Mouse (Mus musculus): Measurements from ENCODE around the gene Hnrnpa0. TPM values are rescaled to one million over a fixed set of nuclear protein-coding genes. Genes with fewer than 3 reads are reported as not detected.

Hnrnpa0 gene
- total RNA-seq, 1 experiment from 2014 or later = 118 TPM

GRCm38 (mm10) chr13:58090643-58091042 lies 37.7 kb downstream of the Hnrnpa0 start:
- no peak for ATAC-seq (replicated peaks in 1 of 2; ENCODE audit: insufficient read depth in 1 of 2, low FRiP score in 2 of 2, low TSS enrichment in 1 of 2, low read depth in 1 of 2, poor library complexity in 2 of 2, severe bottlenecking in 2 of 2)

GRCm38 (mm10) chr13:58084396-58084795 lies 44.0 kb downstream of the Hnrnpa0 start:
- no peak for ATAC-seq (replicated peaks in 1 of 2; ENCODE audit: insufficient read depth in 1 of 2, low FRiP score in 2 of 2, low TSS enrichment in 1 of 2, low read depth in 1 of 2, poor library complexity in 2 of 2, severe bottlenecking in 2 of 2)

- no peak for ATAC-seq (replicated peaks in 1 of 2; ENCODE audit: insufficient read depth in 1 of 2, low FRiP score in 2 of 2, low TSS enrichment in 1 of 2, low read depth in 1 of 2, poor library complexity in 2 of 2, severe bottlenecking in 2 of 2)
These were observed 44.8 kb downstream of the Hnrnpa0 start for GRCm38 (mm10) chr13:58083521-58083920.

GRCm38 (mm10) chr13:58083048-58083447 lies 45.3 kb downstream of the Hnrnpa0 start:
- no peak for ATAC-seq (replicated peaks in 1 of 2; ENCODE audit: insufficient read depth in 1 of 2, low FRiP score in 2 of 2, low TSS enrichment in 1 of 2, low read depth in 1 of 2, poor library complexity in 2 of 2, severe bottlenecking in 2 of 2)

GRCm38 (mm10) chr13:58078361-58078760 lies 50.0 kb downstream of the Hnrnpa0 start:
- ATAC-seq (replicated peaks in 1 of 2; ENCODE audit: insufficient read depth in 1 of 2, low FRiP score in 2 of 2, low TSS enrichment in 1 of 2, low read depth in 1 of 2, poor library complexity in 2 of 2, severe bottlenecking in 2 of 2) = no peak

Other genes starting within 250 kb of the Hnrnpa0 start
- gene Spock1, start 220.2 kb downstream of the Hnrnpa0 start, total RNA-seq (2017) = not detected in 2 replicates
- 5.9 and 8.2 TPM in 2 replicates for gene Klhl3, start 15.0 kb downstream of the Hnrnpa0 start, total RNA-seq (2017)
- 28.0 and 47.5 TPM in 2 replicates for gene Idnk, start 29.1 kb upstream of the Hnrnpa0 start, total RNA-seq (2017)
- 64.4 and 66.5 TPM in 2 replicates for gene Ubqln1, start 87.1 kb upstream of the Hnrnpa0 start, total RNA-seq (2017)
- gene Gkap1, start 147.1 kb upstream of the Hnrnpa0 start, total RNA-seq (2017) = 44.8 and 48.2 TPM in 2 replicates
- gene Kif27, start 230.6 kb upstream of the Hnrnpa0 start, total RNA-seq (2017) = not detected in 2 replicates

Data from hematopoietic stem cell, adult 5-6 weeks (primary cell).